Mouse (Mus musculus): ENCODE measurements around the gene Rnf115. TPM values are rescaled to one million over a fixed set of nuclear protein-coding genes. Genes with fewer than 3 reads are reported as not detected.
"Not testable (repeated sequence)": the region's sequence is repeated elsewhere in the genome, so short reads cannot be mapped to it uniquely, and the experiment has no call there.

The Rnf115 gene
- polyA plus RNA-seq, 1 experiment from 2014 or later = 27.3 TPM

DNA sequence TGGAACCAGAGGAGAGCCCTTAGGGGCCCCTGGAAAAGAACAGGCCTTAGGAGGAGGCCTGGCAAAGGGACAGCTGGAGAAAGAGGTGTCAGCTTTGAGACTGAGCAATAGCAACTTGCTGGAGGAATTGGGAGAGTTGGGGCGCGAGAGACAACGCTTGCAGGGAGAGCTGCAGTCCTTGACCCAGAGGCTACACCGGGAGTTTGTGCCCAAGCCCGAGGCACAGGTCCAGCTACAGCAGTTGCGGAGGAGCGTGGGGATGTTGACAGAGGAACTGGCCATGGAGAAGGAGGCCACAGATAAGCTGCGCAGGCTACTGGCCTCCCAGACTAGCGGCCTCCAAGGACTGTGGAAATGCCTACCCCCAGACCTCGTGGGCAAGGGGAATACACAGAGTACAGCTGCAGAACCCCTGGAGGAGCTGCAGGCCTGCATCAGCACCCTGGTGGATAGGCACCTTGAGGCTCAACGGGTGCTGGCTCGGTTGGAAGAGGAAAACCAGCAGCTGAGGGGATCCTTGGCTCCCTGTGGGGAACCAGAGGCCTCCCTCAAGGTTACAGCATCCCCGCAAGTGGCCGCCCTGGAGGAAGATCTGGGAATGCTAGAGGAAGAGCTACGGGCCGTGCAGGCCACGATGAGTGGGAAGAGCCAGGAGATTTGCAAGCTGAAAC lies 43.2 kb upstream of the Rnf115 start:
- DNase-seq (ENCODE audit: low spot score) (no peak), ATAC-seq (ENCODE audit: low FRiP score, low TSS enrichment) (no peak)
- peak overlapping the region; percentile 24; the same call in 1 of the 2 replicates for H3K9ac ChIP-seq (ENCODE audit: low read length)
- H3K36me3 ChIP-seq (ENCODE audit: control insufficient read depth, insufficient read depth, low read length) = no peaks in the 10 kb centered on the region
- H3K4me2 ChIP-seq (replicated peaks; ENCODE audit: low read depth) = peak overlapping the region; percentile 46
- WGBS = 51% methylated on average over 17 of the region's 17 CpGs
- peak overlapping the region; percentile 6; the same call in 1 of the 2 replicates for H3K4me3 ChIP-seq (ENCODE audit: low read depth, low read length)
- no peak overlapping the region for H3K27ac ChIP-seq (replicated peaks)
- no peaks in the 10 kb centered on the region for H3K27me3 ChIP-seq (ENCODE audit: control insufficient read depth, insufficient read depth, low read length)
- H3K9me3 ChIP-seq (ENCODE audit: control insufficient read depth, low read length) = no peaks in the 10 kb centered on the region
- TF ChIP-seq CTCF (IDR thresholded peaks at IDR 0.05; ENCODE audit: low read depth) = no peak
- no peak for TF ChIP-seq EP300 (optimal IDR thresholded peaks at IDR 0.05)
- H3K4me1 ChIP-seq (replicated peaks; ENCODE audit: control insufficient read depth, insufficient read depth) = 0 out of 2 replicates have a peak, but pooled peaks cover 3% of the 10 kb centered on the region

DNA sequence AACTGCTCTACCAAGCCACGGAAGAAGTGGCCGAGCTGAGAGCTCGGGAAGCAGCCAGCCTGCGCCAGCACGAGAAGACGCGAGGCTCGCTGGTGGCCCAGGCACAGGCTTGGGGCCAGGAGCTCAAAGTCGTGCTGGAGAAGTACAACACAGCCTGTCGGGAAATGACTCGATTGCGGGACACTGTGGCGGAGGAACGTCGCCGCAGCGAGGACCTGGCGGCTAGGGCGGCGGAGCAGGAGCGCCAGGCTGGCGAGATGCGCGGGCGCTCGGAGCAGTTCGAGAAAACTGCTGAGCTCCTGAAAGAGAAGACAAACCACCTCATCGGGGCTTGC lies 42.7 kb upstream of the Rnf115 start:
- TF ChIP-seq EP300 (optimal IDR thresholded peaks at IDR 0.05) (no peak), CTCF (IDR thresholded peaks at IDR 0.05; ENCODE audit: low read depth) (no peak)
- ATAC-seq (ENCODE audit: low FRiP score, low TSS enrichment) (no peak), DNase-seq (ENCODE audit: low spot score) (no peak)
- peak overlapping the region; percentile 24; the same call in 1 of the 2 replicates for H3K9ac ChIP-seq (ENCODE audit: low read length)
- no peak overlapping the region for H3K27ac ChIP-seq (replicated peaks)
- H3K4me2 ChIP-seq (replicated peaks; ENCODE audit: low read depth) = peak overlapping the region; percentile 46
- H3K27me3 ChIP-seq (ENCODE audit: control insufficient read depth, insufficient read depth, low read length) = no peaks in the 10 kb centered on the region
- H3K4me3 ChIP-seq (ENCODE audit: low read depth, low read length) = peak overlapping the region; percentile 6; the same call in 1 of the 2 replicates
- no peaks in the 10 kb centered on the region for H3K36me3 ChIP-seq (ENCODE audit: control insufficient read depth, insufficient read depth, low read length)
- no peaks in the 10 kb centered on the region for H3K9me3 ChIP-seq (ENCODE audit: control insufficient read depth, low read length)
- 0 out of 2 replicates have a peak, but pooled peaks cover 3% of the 10 kb centered on the region for H3K4me1 ChIP-seq (replicated peaks; ENCODE audit: control insufficient read depth, insufficient read depth)
- WGBS = 21% methylated on average over 28 of the region's 28 CpGs

DNA sequence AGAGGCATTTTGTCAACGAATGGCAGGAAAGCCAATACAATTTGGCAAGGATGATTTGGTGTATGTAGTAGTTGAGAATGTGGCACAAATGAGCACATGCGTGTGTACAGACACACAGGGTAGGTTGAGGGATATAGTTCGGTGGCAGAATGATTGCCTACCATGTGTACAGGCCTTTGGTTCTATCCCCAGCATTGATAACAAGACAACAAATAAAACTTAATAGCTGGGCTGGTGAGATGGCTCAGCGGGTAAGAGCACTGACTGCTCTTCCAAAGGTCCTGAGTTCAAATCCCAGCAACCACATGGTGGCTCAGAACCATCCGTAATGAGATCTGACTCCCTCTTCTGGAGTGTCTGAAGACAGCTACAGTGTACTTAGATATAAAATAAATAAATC lies 41.4 kb upstream of the Rnf115 start:
- DNase-seq (ENCODE audit: low spot score); H3K4me2 ChIP-seq (replicated peaks; ENCODE audit: low read depth); H3K4me1 ChIP-seq (replicated peaks; ENCODE audit: control insufficient read depth, insufficient read depth); H3K27ac ChIP-seq (replicated peaks); H3K27me3 ChIP-seq (ENCODE audit: control insufficient read depth, insufficient read depth, low read length); H3K4me3 ChIP-seq (ENCODE audit: low read depth, low read length); H3K9me3 ChIP-seq (ENCODE audit: control insufficient read depth, low read length); H3K36me3 ChIP-seq (ENCODE audit: control insufficient read depth, insufficient read depth, low read length); ATAC-seq (ENCODE audit: low FRiP score, low TSS enrichment); H3K9ac ChIP-seq (ENCODE audit: low read length): not testable (repeated sequence)
- WGBS = 96% methylated on average over 5 of the region's 5 CpGs

DNA sequence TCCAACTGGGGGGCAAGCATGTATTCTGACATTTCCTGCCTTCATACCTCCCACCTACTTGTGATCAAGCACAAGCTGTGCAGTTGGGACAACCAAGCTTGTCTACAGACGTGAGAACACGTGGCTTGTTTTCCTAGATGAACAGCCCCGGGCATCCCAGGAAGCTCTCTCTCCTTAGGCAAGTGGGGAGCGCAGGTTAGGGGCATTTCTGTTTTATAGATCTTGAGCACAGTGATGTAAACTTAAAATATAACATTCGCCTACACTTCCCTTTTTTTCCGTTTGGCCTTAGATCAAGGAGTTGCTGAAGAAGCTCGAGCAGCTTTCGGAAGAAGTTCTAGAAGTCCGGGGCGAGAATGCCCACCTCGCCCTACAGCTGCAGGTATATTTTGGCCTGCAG lies 38.6 kb upstream of the Rnf115 start:
- no peak overlapping the region for H3K9ac ChIP-seq (ENCODE audit: low read length)
- DNase-seq (ENCODE audit: low spot score) (no peak), ATAC-seq (ENCODE audit: low FRiP score, low TSS enrichment) (no peak)
- no peak overlapping the region for H3K27ac ChIP-seq (replicated peaks)
- H3K4me3 ChIP-seq (ENCODE audit: low read depth, low read length) = no peak overlapping the region
- 78% methylated on average over 11 of the region's 11 CpGs for WGBS
- H3K27me3 ChIP-seq (ENCODE audit: control insufficient read depth, insufficient read depth, low read length) = no peaks in the 10 kb centered on the region
- TF ChIP-seq CTCF (IDR thresholded peaks at IDR 0.05; ENCODE audit: low read depth) (no peak), EP300 (optimal IDR thresholded peaks at IDR 0.05) (no peak)
- H3K4me2 ChIP-seq (replicated peaks; ENCODE audit: low read depth) = no peak overlapping the region
- 0 out of 2 replicates have a peak, but pooled peaks cover 3% of the 10 kb centered on the region for H3K4me1 ChIP-seq (replicated peaks; ENCODE audit: control insufficient read depth, insufficient read depth)
- H3K9me3 ChIP-seq (ENCODE audit: control insufficient read depth, low read length) = no peaks in the 10 kb centered on the region
- no peaks in the 10 kb centered on the region for H3K36me3 ChIP-seq (ENCODE audit: control insufficient read depth, insufficient read depth, low read length)

DNA sequence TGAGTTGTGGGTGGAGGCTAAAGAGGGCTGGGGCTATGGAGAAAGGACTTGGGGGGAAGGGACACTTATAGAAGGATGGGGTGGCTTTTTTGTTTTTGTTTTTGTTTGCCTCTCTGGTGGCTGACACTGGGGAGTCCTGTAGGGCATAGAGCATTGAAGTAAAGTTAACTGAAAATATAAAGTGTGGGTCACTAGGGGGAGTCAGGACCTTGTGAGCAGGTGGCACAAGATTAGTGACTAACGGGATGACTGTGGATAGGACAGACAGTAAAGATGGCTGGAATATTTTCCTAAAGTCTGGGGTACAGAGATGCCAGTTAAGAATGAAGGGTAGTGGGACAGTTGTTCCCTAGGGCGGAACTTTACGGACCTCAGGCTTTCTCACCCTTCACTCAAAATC lies 37.2 kb upstream of the Rnf115 start:
- DNase-seq (ENCODE audit: low spot score) (no peak), ATAC-seq (ENCODE audit: low FRiP score, low TSS enrichment) (no peak)
- H3K36me3 ChIP-seq (ENCODE audit: control insufficient read depth, insufficient read depth, low read length) = no peaks in the 10 kb centered on the region
- no peak overlapping the region for H3K27ac ChIP-seq (replicated peaks)
- H3K9ac ChIP-seq (ENCODE audit: low read length) = no peak overlapping the region
- no peak overlapping the region for H3K4me2 ChIP-seq (replicated peaks; ENCODE audit: low read depth)
- H3K9me3 ChIP-seq (ENCODE audit: control insufficient read depth, low read length) = no peaks in the 10 kb centered on the region
- no peaks in the 10 kb centered on the region for H3K4me1 ChIP-seq (replicated peaks; ENCODE audit: control insufficient read depth, insufficient read depth)
- TF ChIP-seq CTCF (IDR thresholded peaks at IDR 0.05; ENCODE audit: low read depth) (peak; percentile 52), EP300 (optimal IDR thresholded peaks at IDR 0.05) (no peak)
- WGBS = 47% methylated on average over 3 of the region's 3 CpGs
- H3K27me3 ChIP-seq (ENCODE audit: control insufficient read depth, insufficient read depth, low read length) = no peaks in the 10 kb centered on the region
- no peak overlapping the region for H3K4me3 ChIP-seq (ENCODE audit: low read depth, low read length)

DNA sequence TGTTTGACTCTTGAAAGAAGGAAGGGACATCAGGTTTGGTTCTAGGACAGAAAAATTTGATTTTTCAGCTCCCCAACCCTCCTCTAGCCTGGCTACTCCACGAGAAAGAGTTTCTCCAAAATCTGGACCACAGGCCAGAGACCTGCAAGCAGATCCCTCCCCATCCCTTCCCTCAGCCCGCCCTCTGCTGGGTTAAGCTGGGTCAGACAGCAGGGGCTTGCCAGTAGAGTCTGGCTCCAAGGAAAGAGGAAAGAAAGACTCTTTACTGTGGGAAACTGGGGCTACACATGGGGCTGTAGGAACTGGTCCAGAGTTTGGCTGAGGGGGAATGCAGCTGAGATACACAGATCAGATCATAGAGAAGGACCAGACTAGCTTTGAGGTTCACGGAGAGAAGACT lies 35.0 kb upstream of the Rnf115 start:
- no peak overlapping the region for H3K27ac ChIP-seq (replicated peaks)
- no peaks in the 10 kb centered on the region for H3K36me3 ChIP-seq (ENCODE audit: control insufficient read depth, insufficient read depth, low read length)
- H3K9me3 ChIP-seq (ENCODE audit: control insufficient read depth, low read length) = no peaks in the 10 kb centered on the region
- no peak overlapping the region for H3K4me3 ChIP-seq (ENCODE audit: low read depth, low read length)
- WGBS = 20% methylated on average over 3 of the region's 3 CpGs
- TF ChIP-seq EP300 (optimal IDR thresholded peaks at IDR 0.05) (no peak), CTCF (IDR thresholded peaks at IDR 0.05; ENCODE audit: low read depth) (peak; percentile 70)
- H3K4me2 ChIP-seq (replicated peaks; ENCODE audit: low read depth) = no peak overlapping the region
- ATAC-seq (ENCODE audit: low FRiP score, low TSS enrichment) = no peak
- no peaks in the 10 kb centered on the region for H3K27me3 ChIP-seq (ENCODE audit: control insufficient read depth, insufficient read depth, low read length)
- no peak overlapping the region for H3K9ac ChIP-seq (ENCODE audit: low read length)
- H3K4me1 ChIP-seq (replicated peaks; ENCODE audit: control insufficient read depth, insufficient read depth) = no peaks in the 10 kb centered on the region; the same call in 1 of the 2 replicates
- DNase-seq (ENCODE audit: low spot score) = peak; percentile 45

All from stomach, postnatal 0 days (tissue).